Mouse (Mus musculus): ENCODE results near the gene Asb2. TPM values are rescaled to one million over a fixed set of nuclear protein-coding genes. Genes with fewer than 3 reads are reported as not detected.

Gene Asb2
- polyA plus RNA-seq, 1 experiment from 2014 or later: 0.56 TPM

- 0 out of 2 replicates have a peak, but pooled peaks cover 4% of the 10 kb centered on the region for H3K9me3 ChIP-seq
- 77% methylated on average over 2 of the region's 2 CpGs for WGBS
- no peaks in the 10 kb centered on the region for H3K36me3 ChIP-seq (replicated peaks)
Measured at GRCm38 (mm10) chr12:103310744-103311267, 45.0 kb downstream of the Asb2 start, which contains the start of gene Fam181a. Gene Fam181a, plus strand, starts transcription at chr12:103310975.

GRCm38 (mm10) chr12:103306720-103307119, 49.1 kb downstream of the Asb2 start:
- H3K27ac ChIP-seq: no peak overlapping the region
- no peak overlapping the region for H3K4me2 ChIP-seq
- H3K4me1 ChIP-seq: peaks cover under 1% of the 10 kb centered on the region; the same call in 1 of the 2 replicates
- 0 out of 2 replicates have a peak, but pooled peaks have one; percentile 20 for ATAC-seq (ENCODE audit: low FRiP score)
- no peaks in the 10 kb centered on the region for H3K36me3 ChIP-seq (replicated peaks)
- H3K9me3 ChIP-seq: 0 out of 2 replicates have a peak, but pooled peaks cover 4% of the 10 kb centered on the region
- H3K4me3 ChIP-seq (replicated peaks): no peak overlapping the region
- H3K9ac ChIP-seq: no peak overlapping the region
- H3K27me3 ChIP-seq: peaks cover 13% of the 10 kb centered on the region
- WGBS: 19% methylated on average over 3 of the region's 3 CpGs

More at GRCm38 (mm10) chr12:103310744-103311267, 45.0 kb downstream of the Asb2 start, which contains the start of gene Fam181a:
- H3K4me1 ChIP-seq: peaks cover 42% of the 10 kb centered on the region
- H3K4me3 ChIP-seq (replicated peaks): no peak within 1 kb of the TSS
- no peak for ATAC-seq (ENCODE audit: low FRiP score)
- H3K27ac ChIP-seq: no peak within 1 kb of the TSS
- H3K4me2 ChIP-seq: no peak within 1 kb of the TSS
- H3K9ac ChIP-seq: no peak within 1 kb of the TSS
- H3K27me3 ChIP-seq: peaks cover 41% of the 10 kb centered on the region

GRCm38 (mm10) chr12:103306224-103306623, 49.6 kb downstream of the Asb2 start:
- H3K9me3 ChIP-seq: 0 out of 2 replicates have a peak, but pooled peaks cover 4% of the 10 kb centered on the region
- no peak overlapping the region for H3K4me2 ChIP-seq
- H3K9ac ChIP-seq: no peak overlapping the region
- no peaks in the 10 kb centered on the region for H3K4me1 ChIP-seq
- 33% methylated on average over 2 of the region's 2 CpGs for WGBS
- no peak overlapping the region for H3K27ac ChIP-seq
- H3K4me3 ChIP-seq (replicated peaks): no peak overlapping the region
- ATAC-seq (ENCODE audit: low FRiP score): no peak
- H3K27me3 ChIP-seq: peaks cover 8% of the 10 kb centered on the region
- H3K36me3 ChIP-seq (replicated peaks): no peaks in the 10 kb centered on the region

- no peak overlapping the region for H3K9ac ChIP-seq
- H3K27me3 ChIP-seq: peaks cover 5% of the 10 kb centered on the region; the same call in 1 of the 2 replicates
- no peaks in the 10 kb centered on the region for H3K36me3 ChIP-seq (replicated peaks)
- no peak overlapping the region for H3K4me3 ChIP-seq (replicated peaks)
- no peaks in the 10 kb centered on the region for H3K9me3 ChIP-seq
- no peak overlapping the region for H3K27ac ChIP-seq
- ATAC-seq (ENCODE audit: low FRiP score): no peak
- no peak overlapping the region for H3K4me2 ChIP-seq
- 100% methylated on average over 1 of the region's 1 CpGs for WGBS
- H3K4me1 ChIP-seq: no peaks in the 10 kb centered on the region
Measured at GRCm38 (mm10) chr12:103302960-103303359, 52.8 kb downstream of the Asb2 start.

GRCm38 (mm10) chr12:103301645-103302044, 54.2 kb downstream of the Asb2 start:
- ATAC-seq (ENCODE audit: low FRiP score): 0 out of 2 replicates have a peak, but pooled peaks have one; percentile 23

GRCm38 (mm10) chr12:103300493-103300892, 55.3 kb downstream of the Asb2 start:
- ATAC-seq (ENCODE audit: low FRiP score): no peak
- H3K27me3 ChIP-seq: 0 out of 2 replicates have a peak, but pooled peaks cover 3% of the 10 kb centered on the region
- H3K36me3 ChIP-seq (replicated peaks): no peaks in the 10 kb centered on the region
- peaks cover 5% of the 10 kb centered on the region; the same call in 1 of the 2 replicates for H3K4me1 ChIP-seq
- H3K27ac ChIP-seq: no peak overlapping the region
- no peak overlapping the region for H3K4me2 ChIP-seq
- H3K9ac ChIP-seq: no peak overlapping the region
- WGBS: 82% methylated on average over 9 of the region's 9 CpGs
- H3K9me3 ChIP-seq: no peaks in the 10 kb centered on the region
- H3K4me3 ChIP-seq (replicated peaks): no peak overlapping the region

More at GRCm38 (mm10) chr12:103301645-103302044, 54.2 kb downstream of the Asb2 start:
- no peak overlapping the region for H3K4me2 ChIP-seq
- 48% methylated on average over 2 of the region's 2 CpGs for WGBS
- no peaks in the 10 kb centered on the region for H3K9me3 ChIP-seq
- H3K9ac ChIP-seq: no peak overlapping the region
- H3K36me3 ChIP-seq (replicated peaks): no peaks in the 10 kb centered on the region
- H3K4me1 ChIP-seq: no peaks in the 10 kb centered on the region
- H3K4me3 ChIP-seq (replicated peaks): no peak overlapping the region
- 0 out of 2 replicates have a peak, but pooled peaks cover 3% of the 10 kb centered on the region for H3K27me3 ChIP-seq
- H3K27ac ChIP-seq: no peak overlapping the region

- no peak overlapping the region for H3K4me2 ChIP-seq
- no peaks in the 10 kb centered on the region for H3K36me3 ChIP-seq (replicated peaks)
- H3K9me3 ChIP-seq: no peaks in the 10 kb centered on the region
- H3K4me3 ChIP-seq (replicated peaks): no peak overlapping the region
- peaks cover 9% of the 10 kb centered on the region; the same call in 1 of the 2 replicates for H3K4me1 ChIP-seq
- ATAC-seq (ENCODE audit: low FRiP score): no peak
- H3K9ac ChIP-seq: no peak overlapping the region
- 0 out of 2 replicates have a peak, but pooled peaks cover 3% of the 10 kb centered on the region for H3K27me3 ChIP-seq
- no peak overlapping the region for H3K27ac ChIP-seq
- WGBS: 13% methylated on average over 4 of the region's 4 CpGs
Measured at GRCm38 (mm10) chr12:103296292-103296691, 59.5 kb downstream of the Asb2 start.

GRCm38 (mm10) chr12:103292366-103292765, 63.4 kb downstream of the Asb2 start:
- H3K27me3 ChIP-seq: no peaks in the 10 kb centered on the region
- no peak overlapping the region for H3K4me3 ChIP-seq (replicated peaks)
- no peak overlapping the region for H3K4me2 ChIP-seq
- no peaks in the 10 kb centered on the region for H3K36me3 ChIP-seq (replicated peaks)
- H3K9ac ChIP-seq: no peak overlapping the region
- no peaks in the 10 kb centered on the region for H3K9me3 ChIP-seq
- ATAC-seq (ENCODE audit: low FRiP score): no peak
- no peak overlapping the region for H3K27ac ChIP-seq
- peaks cover 9% of the 10 kb centered on the region; the same call in 1 of the 2 replicates for H3K4me1 ChIP-seq
- WGBS: 93% methylated on average over 3 of the region's 3 CpGs

- Histone ChIP-seq H3K4me1 (peaks cover 4% of the 10 kb centered on the region; the same call in 1 of the 2 replicates), H3K4me2 (no peak overlapping the region), H3K36me3 (replicated peaks) (no peaks in the 10 kb centered on the region), H3K9ac (no peak overlapping the region), H3K27me3 (no peaks in the 10 kb centered on the region), H3K27ac (no peak overlapping the region), H3K9me3 (no peaks in the 10 kb centered on the region), H3K4me3 (replicated peaks) (no peak overlapping the region)
- 70% methylated on average over 4 of the region's 4 CpGs for WGBS
- no peak for ATAC-seq (ENCODE audit: low FRiP score)
Measured at GRCm38 (mm10) chr12:103287276-103287675, 68.5 kb downstream of the Asb2 start.

- H3K4me2 ChIP-seq: no peak overlapping the region
Measured at GRCm38 (mm10) chr12:103283411-103283810, 72.4 kb downstream of the Asb2 start.

GRCm38 (mm10) chr12:103282936-103283335, 72.9 kb downstream of the Asb2 start:
- WGBS: 72% methylated on average over 6 of the region's 6 CpGs
- no peak for ATAC-seq (ENCODE audit: low FRiP score)
- Histone ChIP-seq H3K4me2 (no peak overlapping the region), H3K9me3 (peaks cover 2% of the 10 kb centered on the region; the same call in 1 of the 2 replicates), H3K36me3 (replicated peaks) (no peaks in the 10 kb centered on the region), H3K9ac (no peak overlapping the region), H3K27ac (no peak overlapping the region), H3K27me3 (no peaks in the 10 kb centered on the region), H3K4me1 (no peaks in the 10 kb centered on the region), H3K4me3 (replicated peaks) (no peak overlapping the region)

More at GRCm38 (mm10) chr12:103283411-103283810, 72.4 kb downstream of the Asb2 start:
- Histone ChIP-seq H3K4me3 (replicated peaks) (no peak overlapping the region), H3K9ac (no peak overlapping the region), H3K4me1 (no peaks in the 10 kb centered on the region), H3K27ac (no peak overlapping the region), H3K36me3 (replicated peaks) (no peaks in the 10 kb centered on the region), H3K27me3 (no peaks in the 10 kb centered on the region), H3K9me3 (no peaks in the 10 kb centered on the region)
- WGBS: 86% methylated on average over 3 of the region's 3 CpGs
- ATAC-seq (ENCODE audit: low FRiP score): no peak

GRCm38 (mm10) chr12:103281912-103282311, 73.9 kb downstream of the Asb2 start:
- Histone ChIP-seq H3K27ac (no peak overlapping the region), H3K27me3 (no peaks in the 10 kb centered on the region), H3K36me3 (replicated peaks) (no peaks in the 10 kb centered on the region), H3K9ac (no peak overlapping the region), H3K9me3 (peaks cover 6% of the 10 kb centered on the region), H3K4me3 (replicated peaks) (no peak overlapping the region), H3K4me1 (no peaks in the 10 kb centered on the region), H3K4me2 (no peak overlapping the region)
- ATAC-seq (ENCODE audit: low FRiP score): no peak
- 78% methylated on average over 4 of the region's 4 CpGs for WGBS

- H3K4me1 ChIP-seq: no peaks in the 10 kb centered on the region
- WGBS: 78% methylated on average over 2 of the region's 2 CpGs
- no peaks in the 10 kb centered on the region for H3K27me3 ChIP-seq
- H3K4me2 ChIP-seq: no peak overlapping the region
- no peak overlapping the region for H3K4me3 ChIP-seq (replicated peaks)
- H3K9me3 ChIP-seq: peaks cover 6% of the 10 kb centered on the region
- H3K9ac ChIP-seq: no peak overlapping the region
- no peak for ATAC-seq (ENCODE audit: low FRiP score)
- no peaks in the 10 kb centered on the region for H3K36me3 ChIP-seq (replicated peaks)
- no peak overlapping the region for H3K27ac ChIP-seq
Measured at GRCm38 (mm10) chr12:103281491-103281890, 74.3 kb downstream of the Asb2 start.

Data from forebrain, embryonic 12.5 days (tissue).